Mouse (Mus musculus): ENCODE measurements around the gene Gtf2f1. TPM values are rescaled to one million over a fixed set of nuclear protein-coding genes. Genes with fewer than 3 reads are reported as not detected.

The Gtf2f1 gene
- polyA plus RNA-seq, 1 experiment, result 73.3 TPM

- Histone ChIP-seq H3K4me1 (ENCODE audit: control insufficient read depth, insufficient read depth, low read length) (0 out of 2 replicates have a peak, but pooled peaks cover 2% of the 10 kb centered on the region), H3K27ac (ENCODE audit: insufficient read depth, low read length) (0 out of 2 replicates have a peak overlapping the region, but pooled peaks have one; percentile 19), H3K4me3 (ENCODE audit: insufficient read depth, low read length) (peak overlapping the region; percentile 75)
- no peak for TF ChIP-seq CTCF (IDR thresholded peaks at IDR 0.05; ENCODE audit: extremely low read depth, insufficient read depth, low read length)
- no peak for TF ChIP-seq POLR2A (IDR thresholded peaks at IDR 0.05; ENCODE audit: extremely low read depth, insufficient read depth, low read length)
These were observed 215 bp downstream of the Gtf2f1 start for GRCm38 (mm10) chr17:57010911-57011235.

DNA sequence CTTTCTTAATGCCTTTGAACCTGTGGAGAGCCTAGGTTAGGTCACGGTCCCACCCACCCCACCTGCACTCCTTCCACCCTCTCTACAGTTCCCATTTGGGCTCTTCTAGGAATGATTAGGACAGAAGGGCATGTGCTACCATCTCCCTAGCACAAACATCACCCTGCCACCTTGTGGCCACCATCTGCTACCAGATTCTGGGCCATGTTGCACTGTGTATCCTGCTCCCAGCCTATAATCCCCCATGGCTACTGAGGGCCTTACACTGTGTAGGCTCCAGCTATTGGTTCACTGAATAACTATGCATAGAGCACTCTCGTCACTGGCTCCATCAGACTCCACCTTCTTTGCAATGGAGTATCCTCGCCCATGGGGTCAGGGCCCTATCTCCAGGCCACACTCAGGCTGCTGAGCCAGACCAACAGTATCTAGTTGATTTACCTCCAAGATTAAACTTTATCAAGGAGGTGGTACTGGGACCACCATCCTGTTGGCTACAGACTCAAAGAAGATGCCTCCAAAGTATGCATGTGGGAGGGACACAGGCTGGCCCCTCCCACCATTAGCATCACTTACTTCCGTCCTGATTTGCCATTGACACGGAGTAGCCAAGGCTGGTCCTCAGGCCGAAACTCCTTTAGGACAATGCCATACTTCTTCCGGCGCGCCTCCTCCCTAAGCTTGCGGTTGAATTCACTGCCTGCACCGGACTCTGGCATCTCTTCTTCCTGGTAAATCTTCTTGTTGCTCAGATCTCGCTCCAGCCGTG lies 3.8 kb downstream of the Gtf2f1 start:
- no peak for TF ChIP-seq POLR2A (IDR thresholded peaks at IDR 0.05; ENCODE audit: extremely low read depth, insufficient read depth, low read length)
- TF ChIP-seq CTCF (IDR thresholded peaks at IDR 0.05; ENCODE audit: extremely low read depth, insufficient read depth, low read length), result peak; percentile 33; the same call in 1 of the 2 replicates
- Histone ChIP-seq H3K4me3 (ENCODE audit: insufficient read depth, low read length) (no peak overlapping the region), H3K27ac (ENCODE audit: insufficient read depth, low read length) (no peak overlapping the region), H3K4me1 (ENCODE audit: control insufficient read depth, insufficient read depth, low read length) (0 out of 2 replicates have a peak, but pooled peaks cover 2% of the 10 kb centered on the region)

DNA sequence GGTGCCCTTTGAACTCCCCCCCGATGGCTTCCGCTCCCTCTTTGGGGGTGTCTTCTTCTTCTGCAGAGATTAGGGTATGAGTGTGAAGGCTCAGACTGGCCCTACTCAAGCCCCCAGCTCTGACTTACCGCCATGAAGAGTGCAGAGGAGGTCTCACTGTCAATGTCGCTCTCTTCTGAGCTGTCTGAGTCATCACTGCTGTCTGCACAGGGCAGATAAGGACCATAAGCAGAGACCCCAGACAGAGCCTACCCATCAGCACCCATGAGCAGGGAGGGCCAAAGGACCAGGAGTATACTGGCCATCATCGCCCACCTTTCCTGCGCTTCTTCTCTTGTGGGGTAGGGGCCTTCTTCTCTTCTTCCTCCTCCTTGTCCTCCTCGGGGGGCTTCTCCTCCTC lies 7.1 kb downstream of the Gtf2f1 start:
- H3K27ac ChIP-seq (ENCODE audit: insufficient read depth, low read length), result no peak overlapping the region
- H3K4me3 ChIP-seq (ENCODE audit: insufficient read depth, low read length), result no peak overlapping the region
- TF ChIP-seq CTCF (IDR thresholded peaks at IDR 0.05; ENCODE audit: extremely low read depth, insufficient read depth, low read length) (no peak), POLR2A (IDR thresholded peaks at IDR 0.05; ENCODE audit: extremely low read depth, insufficient read depth, low read length) (no peak)
- no peaks in the 10 kb centered on the region for H3K4me1 ChIP-seq (ENCODE audit: control insufficient read depth, insufficient read depth, low read length)

- Histone ChIP-seq H3K4me1 (ENCODE audit: control insufficient read depth, insufficient read depth, low read length) (no peaks in the 10 kb centered on the region), H3K27ac (ENCODE audit: insufficient read depth, low read length) (no peak overlapping the region), H3K4me3 (ENCODE audit: insufficient read depth, low read length) (no peak overlapping the region)
- no peak for TF ChIP-seq CTCF (IDR thresholded peaks at IDR 0.05; ENCODE audit: extremely low read depth, insufficient read depth, low read length)
These were observed 9.9 kb downstream of the Gtf2f1 start for GRCm38 (mm10) chr17:57001228-57001627.

DNA sequence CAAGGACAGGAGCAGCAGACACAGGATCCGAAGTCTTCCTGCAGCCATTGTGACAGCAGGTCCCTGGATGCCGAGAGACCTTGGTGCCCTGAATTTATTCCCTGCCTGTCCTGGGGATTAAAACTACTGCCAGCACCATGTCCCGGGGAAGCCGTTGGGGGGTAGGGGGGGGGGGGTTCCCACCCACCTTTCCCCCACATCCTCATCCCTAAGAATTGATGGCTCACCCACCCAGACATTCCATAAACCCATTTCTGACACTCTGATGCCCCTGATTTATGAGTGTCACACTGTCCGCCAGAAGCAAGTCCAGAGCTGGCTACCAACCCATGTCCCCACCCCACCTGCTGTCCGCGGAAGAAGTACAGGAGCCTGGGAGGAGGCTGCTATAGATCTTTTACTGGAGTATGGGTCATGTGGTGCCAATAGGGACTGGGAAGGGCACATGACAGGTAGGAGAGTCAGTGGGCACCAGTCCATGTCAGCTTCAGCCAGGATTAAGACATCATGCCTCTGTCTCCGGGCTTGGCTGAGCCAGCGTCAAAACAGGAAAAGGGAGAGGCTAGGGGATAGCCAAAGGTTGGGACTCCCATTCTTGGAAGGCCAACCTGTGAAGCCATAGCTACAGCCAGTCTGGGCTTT lies 11.0 kb downstream of the Gtf2f1 start, which contains the start of gene Pspn:
Gene Pspn (minus strand): TSS at position 51 of the 642 bp plus-strand sequence.
- Histone ChIP-seq H3K4me3 (ENCODE audit: insufficient read depth, low read length) (no peak within 1 kb of the TSS), H3K27ac (ENCODE audit: insufficient read depth, low read length) (no peak within 1 kb of the TSS), H3K4me1 (ENCODE audit: control insufficient read depth, insufficient read depth, low read length) (no peaks in the 10 kb centered on the region)
- TF ChIP-seq POLR2A (IDR thresholded peaks at IDR 0.05; ENCODE audit: extremely low read depth, insufficient read depth, low read length), result no peak
- no peak for TF ChIP-seq CTCF (IDR thresholded peaks at IDR 0.05; ENCODE audit: extremely low read depth, insufficient read depth, low read length)

DNA sequence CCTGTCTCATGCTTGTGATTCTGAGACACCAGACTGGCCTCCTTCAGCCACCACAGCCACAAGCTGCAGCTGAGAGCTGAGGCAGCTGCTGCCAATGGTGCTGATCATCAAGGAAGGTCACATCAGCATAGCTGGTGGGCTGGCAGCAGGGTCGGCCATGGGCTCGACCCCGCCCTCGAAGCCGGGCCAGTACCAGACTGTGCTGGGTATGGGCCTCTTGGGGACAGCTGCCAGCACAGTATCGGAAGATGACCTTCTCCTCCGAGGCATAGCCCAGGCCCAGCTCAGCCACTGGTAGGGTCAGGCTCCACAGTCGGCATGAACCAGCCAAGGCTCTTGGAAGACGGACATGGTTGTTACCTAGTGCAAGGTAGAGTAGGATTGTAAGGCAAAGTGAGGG lies 11.7 kb downstream of the Gtf2f1 start:
- H3K27ac ChIP-seq (ENCODE audit: insufficient read depth, low read length), result no peak overlapping the region
- H3K4me1 ChIP-seq (ENCODE audit: control insufficient read depth, insufficient read depth, low read length), result no peaks in the 10 kb centered on the region
- TF ChIP-seq CTCF (IDR thresholded peaks at IDR 0.05; ENCODE audit: extremely low read depth, insufficient read depth, low read length) (no peak), POLR2A (IDR thresholded peaks at IDR 0.05; ENCODE audit: extremely low read depth, insufficient read depth, low read length) (no peak)
- H3K4me3 ChIP-seq (ENCODE audit: insufficient read depth, low read length), result no peak overlapping the region

DNA sequence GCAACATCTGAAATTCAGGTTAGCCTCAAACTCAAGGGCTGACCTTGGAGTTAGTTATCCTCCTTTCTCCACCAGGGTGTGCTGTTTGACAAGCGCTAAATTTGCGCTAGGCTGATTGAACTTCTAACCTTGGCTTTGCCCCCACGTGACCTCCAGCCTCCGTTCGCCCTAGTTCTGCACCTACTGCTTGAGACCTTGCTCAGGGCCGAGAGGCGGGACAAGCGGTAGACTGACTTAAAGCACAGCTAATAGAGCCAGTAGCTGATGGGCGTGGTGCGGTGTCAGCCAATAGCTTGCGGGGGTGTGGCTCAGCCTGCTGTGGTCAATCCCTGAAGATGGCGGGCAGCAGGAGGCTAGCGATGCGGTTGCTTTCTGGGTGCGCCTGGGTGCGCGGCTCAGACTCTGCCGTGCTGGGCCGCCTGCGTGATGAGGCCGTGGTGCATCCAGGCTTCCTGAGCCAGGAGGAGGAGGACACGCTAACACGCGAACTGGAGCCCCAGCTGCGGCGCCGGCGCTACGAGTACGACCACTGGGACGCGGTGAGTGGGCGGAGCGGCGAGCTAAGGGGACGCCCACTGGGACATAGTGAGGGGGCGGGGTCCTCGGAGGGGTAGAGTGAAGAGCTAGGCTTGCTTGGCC lies 13.9 kb downstream of the Gtf2f1 start, which contains the start of gene Alkbh7:
Gene Alkbh7 (plus strand): TSS at position 311 of the 639 bp plus-strand sequence.
- peak; percentile 73 for TF ChIP-seq POLR2A (IDR thresholded peaks at IDR 0.05; ENCODE audit: extremely low read depth, insufficient read depth, low read length)
- peak; percentile 62 for TF ChIP-seq CTCF (IDR thresholded peaks at IDR 0.05; ENCODE audit: extremely low read depth, insufficient read depth, low read length)
- Histone ChIP-seq H3K4me1 (ENCODE audit: control insufficient read depth, insufficient read depth, low read length) (no peaks in the 10 kb centered on the region), H3K27ac (ENCODE audit: insufficient read depth, low read length) (no peak within 1 kb of the TSS), H3K4me3 (ENCODE audit: insufficient read depth, low read length) (peak within 1 kb of the TSS; percentile 50)

GRCm38 (mm10) chr17:56996506-56996905 lies 14.6 kb downstream of the Gtf2f1 start:
- Histone ChIP-seq H3K4me1 (ENCODE audit: control insufficient read depth, insufficient read depth, low read length) (no peaks in the 10 kb centered on the region), H3K4me3 (ENCODE audit: insufficient read depth, low read length) (no peak overlapping the region; the same call in 1 of the 2 replicates), H3K27ac (ENCODE audit: insufficient read depth, low read length) (no peak overlapping the region)
- TF ChIP-seq POLR2A (IDR thresholded peaks at IDR 0.05; ENCODE audit: extremely low read depth, insufficient read depth, low read length) (peak; percentile 24; the same call in 1 of the 2 replicates), CTCF (IDR thresholded peaks at IDR 0.05; ENCODE audit: extremely low read depth, insufficient read depth, low read length) (no peak)

GRCm38 (mm10) chr17:56995046-56995445 lies 16.0 kb downstream of the Gtf2f1 start:
- Histone ChIP-seq H3K4me3 (ENCODE audit: insufficient read depth, low read length) (no peak overlapping the region), H3K27ac (ENCODE audit: insufficient read depth, low read length) (no peak overlapping the region), H3K4me1 (ENCODE audit: control insufficient read depth, insufficient read depth, low read length) (peaks cover 4% of the 10 kb centered on the region)
- TF ChIP-seq CTCF (IDR thresholded peaks at IDR 0.05; ENCODE audit: extremely low read depth, insufficient read depth, low read length), result no peak
- TF ChIP-seq POLR2A (IDR thresholded peaks at IDR 0.05; ENCODE audit: extremely low read depth, insufficient read depth, low read length), result no peak
